Mouse (Mus musculus): ENCODE data around the gene Dcaf15. TPM values are rescaled to one million over a fixed set of nuclear protein-coding genes. Genes with fewer than 3 reads are reported as not detected.
A peak's percentile ranks its signal among the peaks of the same experiment; 100 is the strongest.

Dcaf15 gene
- polyA plus RNA-seq, 1 experiment from 2014 or later = 6.9 TPM

DNA sequence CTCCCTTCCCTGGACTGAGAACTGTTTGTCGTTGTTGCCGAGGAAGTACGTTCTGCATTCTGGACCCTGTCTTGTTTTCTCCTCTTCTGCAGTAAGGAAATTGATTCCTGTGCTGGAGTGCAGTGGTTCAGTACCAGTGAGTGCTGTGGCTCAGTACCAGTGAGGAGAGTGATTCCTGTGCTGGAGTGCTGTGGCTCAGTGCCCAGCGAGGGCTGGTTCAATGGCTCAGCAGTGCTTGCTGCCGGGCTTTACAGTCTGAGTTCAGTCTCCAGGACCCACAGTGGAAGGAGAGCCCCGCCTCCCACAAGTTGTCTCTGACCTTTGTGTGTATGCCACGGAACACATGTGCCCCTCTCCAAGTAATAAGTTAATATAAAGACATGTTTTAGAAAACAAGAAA, 17.4 kb downstream of the Dcaf15 start:
- 78% methylated on average over 7 of the region's 7 CpGs for WGBS
- Histone ChIP-seq H3K9me3 (ENCODE audit: control insufficient read depth, low read length) (no peaks in the 10 kb centered on the region), H3K4me1 (replicated peaks; ENCODE audit: control insufficient read depth, insufficient read depth, low read length) (no peaks in the 10 kb centered on the region), H3K36me3 (ENCODE audit: control insufficient read depth, insufficient read depth, low read length) (peaks cover 38% of the 10 kb centered on the region), H3K4me3 (ENCODE audit: low read length) (no peak overlapping the region), H3K27ac (ENCODE audit: low read length) (no peak overlapping the region), H3K4me2 (ENCODE audit: low read depth, low read length) (no peak overlapping the region), H3K27me3 (ENCODE audit: control insufficient read depth, insufficient read depth, low read depth, low read length) (no peaks in the 10 kb centered on the region), H3K9ac (ENCODE audit: low read length) (no peak overlapping the region)
- ATAC-seq (ENCODE audit: low read depth) = no peak

DNA sequence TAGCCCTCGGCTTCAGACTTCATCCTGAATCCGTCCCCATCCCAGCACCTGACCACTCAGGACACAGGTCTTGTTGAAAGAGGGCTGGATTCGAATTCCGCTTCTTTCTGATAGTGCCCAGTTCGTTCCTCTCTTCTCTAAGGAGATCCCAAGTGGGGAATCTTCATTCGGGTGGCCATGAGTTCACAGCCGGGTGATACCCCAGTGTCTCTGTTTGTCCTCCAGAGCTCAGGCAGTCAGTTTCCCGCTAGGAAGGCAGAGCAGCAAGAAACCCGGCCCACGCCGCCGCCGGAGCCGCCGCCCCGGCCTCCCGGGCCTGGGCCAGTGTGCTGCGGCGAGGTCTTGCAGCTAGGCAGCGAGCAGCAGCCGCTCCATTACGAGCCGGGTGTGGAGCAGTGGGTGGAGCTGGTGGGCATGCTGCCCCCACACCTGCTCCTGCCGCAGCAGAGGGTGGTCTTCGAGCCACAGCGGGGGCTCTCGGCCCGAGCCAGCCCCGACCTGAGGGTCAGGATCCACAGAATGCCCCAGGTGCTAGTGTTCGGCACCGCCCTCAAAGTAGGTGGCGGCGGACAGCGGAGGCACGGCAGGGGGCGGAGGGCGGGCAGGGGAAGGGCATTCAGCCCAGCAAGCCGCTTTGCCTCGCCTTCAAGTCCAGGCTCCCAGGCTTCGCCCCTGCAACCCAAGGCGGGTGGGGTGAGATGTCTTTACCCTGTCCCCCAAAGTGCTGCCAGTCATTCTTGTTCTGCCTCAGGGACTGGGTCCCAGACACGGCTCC, 20.0 kb downstream of the Dcaf15 start:
- H3K4me3 ChIP-seq (ENCODE audit: low read length) = no peak overlapping the region
- H3K36me3 ChIP-seq (ENCODE audit: control insufficient read depth, insufficient read depth, low read length) = peaks cover 46% of the 10 kb centered on the region
- H3K4me2 ChIP-seq (ENCODE audit: low read depth, low read length) = no peak overlapping the region
- H3K9ac ChIP-seq (ENCODE audit: low read length) = no peak overlapping the region
- no peak for ATAC-seq (ENCODE audit: low read depth)
- no peaks in the 10 kb centered on the region for H3K9me3 ChIP-seq (ENCODE audit: control insufficient read depth, low read length)
- WGBS = 59% methylated on average over 42 of the region's 42 CpGs
- no peaks in the 10 kb centered on the region for H3K27me3 ChIP-seq (ENCODE audit: control insufficient read depth, insufficient read depth, low read depth, low read length)
- peaks cover 3% of the 10 kb centered on the region for H3K4me1 ChIP-seq (replicated peaks; ENCODE audit: control insufficient read depth, insufficient read depth, low read length)
- no peak overlapping the region for H3K27ac ChIP-seq (ENCODE audit: low read length)

DNA sequence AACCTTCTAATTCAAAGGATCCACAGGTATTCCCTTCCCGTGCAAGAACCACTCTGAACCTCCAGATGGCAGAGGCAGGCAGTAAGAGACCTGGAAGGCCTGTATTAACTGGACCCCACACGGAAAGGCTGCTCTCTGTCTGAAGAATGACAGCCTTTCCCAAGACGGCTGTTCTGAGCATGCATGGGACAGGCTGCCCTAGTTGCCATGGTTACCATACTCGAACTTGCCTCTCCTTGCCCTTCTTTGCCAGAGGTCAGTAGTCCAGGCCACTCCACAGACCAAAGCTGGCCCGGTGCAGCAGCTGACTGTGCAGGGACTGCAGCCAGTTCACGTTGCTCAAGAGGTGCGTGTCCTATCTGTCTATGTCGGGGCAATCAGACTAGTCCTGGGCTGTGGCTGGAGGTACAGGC, 20.7 kb downstream of the Dcaf15 start:
- no peak overlapping the region for H3K27ac ChIP-seq (ENCODE audit: low read length)
- 32% methylated on average over 8 of the region's 8 CpGs for WGBS

DNA sequence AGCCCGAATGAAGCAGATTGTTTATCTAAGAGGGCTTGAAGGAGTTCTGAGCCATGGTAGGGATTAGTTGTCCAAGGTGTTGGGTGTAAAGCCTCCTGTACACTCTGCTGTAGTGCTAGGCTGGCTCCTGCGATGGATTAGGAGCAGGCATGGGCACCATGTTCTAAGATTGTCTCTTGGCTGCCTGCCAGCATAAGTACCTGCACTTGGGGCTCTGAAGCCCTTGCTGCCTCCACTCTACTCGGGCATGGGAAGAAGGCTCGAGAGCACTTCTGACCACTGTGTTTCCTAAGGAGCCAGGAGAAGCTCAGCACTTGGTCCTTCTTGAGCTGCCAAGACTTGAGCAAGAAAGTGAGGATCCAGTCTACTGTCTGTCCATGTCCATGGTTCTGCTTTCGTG, 25.4 kb downstream of the Dcaf15 start:
- H3K9ac ChIP-seq (ENCODE audit: low read length) = no peak overlapping the region
- 43% methylated on average over 5 of the region's 5 CpGs for WGBS
- H3K4me3 ChIP-seq (ENCODE audit: low read length) = no peak overlapping the region
- peak overlapping the region; percentile 12; the same call in 1 of the 2 replicates for H3K27ac ChIP-seq (ENCODE audit: low read length)
- H3K27me3 ChIP-seq (ENCODE audit: control insufficient read depth, insufficient read depth, low read depth, low read length) = no peaks in the 10 kb centered on the region
- H3K4me2 ChIP-seq (ENCODE audit: low read depth, low read length) = no peak overlapping the region
- H3K4me1 ChIP-seq (replicated peaks; ENCODE audit: control insufficient read depth, insufficient read depth, low read length) = peaks cover 7% of the 10 kb centered on the region
- H3K9me3 ChIP-seq (ENCODE audit: control insufficient read depth, low read length) = no peaks in the 10 kb centered on the region
- H3K36me3 ChIP-seq (ENCODE audit: control insufficient read depth, insufficient read depth, low read length) = peaks cover 29% of the 10 kb centered on the region
- peak; percentile 86 for ATAC-seq (ENCODE audit: low read depth)

More for the DNA sequence above, 20.7 kb downstream of the Dcaf15 start:
- Histone ChIP-seq H3K4me1 (replicated peaks; ENCODE audit: control insufficient read depth, insufficient read depth, low read length) (peaks cover 7% of the 10 kb centered on the region), H3K27me3 (ENCODE audit: control insufficient read depth, insufficient read depth, low read depth, low read length) (no peaks in the 10 kb centered on the region), H3K9me3 (ENCODE audit: control insufficient read depth, low read length) (no peaks in the 10 kb centered on the region), H3K4me3 (ENCODE audit: low read length) (no peak overlapping the region), H3K36me3 (ENCODE audit: control insufficient read depth, insufficient read depth, low read length) (peaks cover 43% of the 10 kb centered on the region), H3K4me2 (ENCODE audit: low read depth, low read length) (no peak overlapping the region), H3K9ac (ENCODE audit: low read length) (no peak overlapping the region)
- no peak for ATAC-seq (ENCODE audit: low read depth)

DNA sequence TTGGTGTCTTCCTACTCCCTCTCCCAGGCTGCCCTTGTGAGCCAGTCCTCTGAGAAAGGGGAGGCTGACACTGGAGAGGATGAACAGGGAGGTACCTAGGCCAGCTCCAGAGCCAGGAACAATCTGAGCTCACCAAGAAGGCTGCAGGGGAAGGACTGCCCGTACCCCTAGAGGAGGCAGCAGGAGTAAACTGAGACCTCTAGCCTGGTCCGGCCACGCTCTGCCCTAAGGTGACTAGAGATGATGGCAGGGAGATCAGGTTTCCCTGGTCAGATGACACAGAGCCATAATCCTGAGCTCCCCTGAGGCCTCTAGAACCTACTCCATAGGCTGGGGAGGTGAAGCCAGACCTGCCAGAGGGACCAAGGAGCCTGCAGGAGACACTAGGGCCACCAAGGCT, 27.7 kb downstream of the Dcaf15 start:
- Histone ChIP-seq H3K27ac (ENCODE audit: low read length) (no peak overlapping the region), H3K4me1 (replicated peaks; ENCODE audit: control insufficient read depth, insufficient read depth, low read length) (peaks cover 7% of the 10 kb centered on the region)
- no peak for ATAC-seq (ENCODE audit: low read depth)

DNA sequence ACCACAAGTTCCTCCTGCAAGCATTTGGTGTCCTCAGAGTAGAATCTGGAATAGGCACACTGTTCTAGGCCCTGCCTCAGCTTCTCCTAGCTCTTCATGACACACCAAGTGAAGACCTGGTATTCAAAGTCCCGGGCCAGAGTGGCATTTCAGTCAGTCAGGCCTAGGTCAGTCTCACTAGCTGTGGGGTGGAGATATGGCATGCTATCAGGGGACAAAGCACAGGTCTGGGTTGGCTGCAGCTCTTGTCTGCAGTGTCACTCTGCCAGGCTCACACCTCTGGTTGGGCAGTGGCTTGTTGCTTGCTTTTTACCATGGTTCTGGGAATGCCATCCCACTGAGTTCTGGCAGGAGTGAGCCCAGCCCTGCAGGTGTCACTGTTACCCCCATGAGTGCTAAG, 28.2 kb downstream of the Dcaf15 start:
- Histone ChIP-seq H3K36me3 (ENCODE audit: control insufficient read depth, insufficient read depth, low read length) (peaks cover 12% of the 10 kb centered on the region), H3K4me3 (ENCODE audit: low read length) (no peak overlapping the region), H3K4me2 (ENCODE audit: low read depth, low read length) (no peak overlapping the region), H3K27me3 (ENCODE audit: control insufficient read depth, insufficient read depth, low read depth, low read length) (no peaks in the 10 kb centered on the region), H3K9me3 (ENCODE audit: control insufficient read depth, low read length) (no peaks in the 10 kb centered on the region), H3K27ac (ENCODE audit: low read length) (no peak overlapping the region), H3K4me1 (replicated peaks; ENCODE audit: control insufficient read depth, insufficient read depth, low read length) (peaks cover 7% of the 10 kb centered on the region), H3K9ac (ENCODE audit: low read length) (no peak overlapping the region)
- no peak for ATAC-seq (ENCODE audit: low read depth)
- 87% methylated on average over 1 of the region's 1 CpGs for WGBS

More for the DNA sequence above, 27.7 kb downstream of the Dcaf15 start:
- no peak overlapping the region for H3K4me2 ChIP-seq (ENCODE audit: low read depth, low read length)
- 87% methylated on average over 3 of the region's 3 CpGs for WGBS
- no peaks in the 10 kb centered on the region for H3K27me3 ChIP-seq (ENCODE audit: control insufficient read depth, insufficient read depth, low read depth, low read length)
- no peak overlapping the region for H3K4me3 ChIP-seq (ENCODE audit: low read length)
- H3K36me3 ChIP-seq (ENCODE audit: control insufficient read depth, insufficient read depth, low read length) = peaks cover 12% of the 10 kb centered on the region
- H3K9me3 ChIP-seq (ENCODE audit: control insufficient read depth, low read length) = no peaks in the 10 kb centered on the region
- H3K9ac ChIP-seq (ENCODE audit: low read length) = no peak overlapping the region

DNA sequence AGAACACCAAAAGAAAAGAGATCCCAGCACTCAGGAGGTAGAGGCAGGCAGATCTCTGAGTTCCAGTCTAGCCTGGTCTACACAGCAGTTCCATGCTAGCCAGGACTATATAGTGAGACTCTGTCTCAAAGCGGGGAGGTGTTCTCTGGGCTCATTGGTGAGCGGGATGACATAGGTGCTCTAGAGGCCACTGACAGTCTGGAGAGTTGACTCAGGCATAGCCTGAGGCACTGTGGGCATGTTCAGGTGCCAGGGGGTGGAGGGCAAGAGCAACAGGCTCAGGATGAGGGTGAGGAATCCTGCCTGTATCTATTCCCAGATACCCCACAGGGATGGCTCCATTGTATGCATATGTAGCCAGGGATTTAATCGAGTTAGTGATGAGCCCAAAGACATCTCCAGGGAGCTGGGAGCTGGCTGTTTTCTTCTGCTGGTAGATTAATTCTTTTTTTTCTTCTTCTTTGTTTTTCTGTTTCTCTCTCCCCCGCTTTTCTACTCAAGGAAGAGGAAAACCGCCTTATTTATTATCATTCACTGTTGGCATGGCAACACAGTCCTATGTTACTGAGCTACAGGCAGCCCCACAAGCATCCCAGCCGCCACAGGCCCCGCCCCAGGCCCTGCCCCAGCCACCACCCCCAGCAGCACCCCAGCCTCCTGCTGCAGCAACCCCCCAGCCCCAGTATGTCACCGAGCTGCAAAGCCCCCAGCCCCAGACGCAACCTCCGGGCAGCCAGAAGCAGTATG, 31.2 kb downstream of the Dcaf15 start:
- no peak overlapping the region for H3K4me3 ChIP-seq (ENCODE audit: low read length)
- H3K27me3 ChIP-seq (ENCODE audit: control insufficient read depth, insufficient read depth, low read depth, low read length) = no peaks in the 10 kb centered on the region
- ATAC-seq (ENCODE audit: low read depth) = no peak
- no peak overlapping the region for H3K27ac ChIP-seq (ENCODE audit: low read length)
- H3K4me2 ChIP-seq (ENCODE audit: low read depth, low read length) = no peak overlapping the region
- 65% methylated on average over 10 of the region's 10 CpGs for WGBS
- no peak overlapping the region for H3K9ac ChIP-seq (ENCODE audit: low read length)
- H3K36me3 ChIP-seq (ENCODE audit: control insufficient read depth, insufficient read depth, low read length) = peaks cover 4% of the 10 kb centered on the region; the same call in 1 of the 2 replicates
- H3K4me1 ChIP-seq (replicated peaks; ENCODE audit: control insufficient read depth, insufficient read depth, low read length) = peaks cover 16% of the 10 kb centered on the region
- H3K9me3 ChIP-seq (ENCODE audit: control insufficient read depth, low read length) = no peaks in the 10 kb centered on the region

DNA sequence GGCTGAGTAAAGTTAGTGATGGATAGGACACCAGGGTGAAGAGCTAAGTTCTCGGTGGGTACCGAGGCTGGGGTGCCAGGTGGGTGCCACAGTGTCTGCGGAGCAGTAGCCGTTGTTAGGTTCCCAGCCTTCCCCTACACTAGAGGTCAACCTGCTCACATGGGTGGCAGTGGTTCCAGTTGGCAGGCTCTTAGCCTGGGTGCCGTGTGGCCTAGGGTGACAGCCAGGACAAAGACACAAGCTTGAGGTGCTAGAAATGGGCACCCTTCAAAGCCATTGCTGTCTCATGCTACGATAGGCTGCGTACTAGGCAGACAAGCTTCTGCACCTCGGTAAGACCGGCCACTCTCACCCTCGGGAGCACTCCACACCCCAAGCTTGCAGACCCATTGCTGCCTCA, 32.2 kb downstream of the Dcaf15 start:
- Histone ChIP-seq H3K27ac (ENCODE audit: low read length) (no peak overlapping the region), H3K36me3 (ENCODE audit: control insufficient read depth, insufficient read depth, low read length) (peaks cover 4% of the 10 kb centered on the region; the same call in 1 of the 2 replicates), H3K4me3 (ENCODE audit: low read length) (no peak overlapping the region), H3K9ac (ENCODE audit: low read length) (no peak overlapping the region), H3K9me3 (ENCODE audit: control insufficient read depth, low read length) (no peaks in the 10 kb centered on the region), H3K4me1 (replicated peaks; ENCODE audit: control insufficient read depth, insufficient read depth, low read length) (peaks cover 26% of the 10 kb centered on the region), H3K4me2 (ENCODE audit: low read depth, low read length) (no peak overlapping the region), H3K27me3 (ENCODE audit: control insufficient read depth, insufficient read depth, low read depth, low read length) (no peaks in the 10 kb centered on the region)
- no peak for ATAC-seq (ENCODE audit: low read depth)
- WGBS = 86% methylated on average over 10 of the region's 10 CpGs

DNA sequence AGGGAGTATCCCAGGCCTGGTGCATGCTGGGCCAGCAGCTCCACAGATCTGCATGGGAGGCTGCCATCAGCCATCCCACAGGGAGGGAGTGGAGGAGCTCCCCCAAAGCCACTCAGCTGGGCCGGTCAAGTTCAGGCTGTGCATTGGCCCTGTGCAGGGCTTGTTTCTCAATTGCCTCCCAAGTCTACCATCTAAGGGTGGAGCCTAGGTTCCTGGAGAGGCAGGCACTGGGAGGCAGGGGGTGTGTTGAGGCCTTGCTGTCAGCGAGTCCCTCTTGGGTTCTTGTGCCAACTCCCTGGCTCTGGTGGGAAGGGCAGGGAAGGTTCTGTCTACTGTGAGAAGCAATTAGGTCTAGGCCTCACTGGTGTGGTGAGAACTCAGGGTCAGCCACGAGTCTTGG, 32.6 kb downstream of the Dcaf15 start:
- H3K27me3 ChIP-seq (ENCODE audit: control insufficient read depth, insufficient read depth, low read depth, low read length) = no peaks in the 10 kb centered on the region
- 54% methylated on average over 3 of the region's 3 CpGs for WGBS

More for the DNA sequence above, 32.6 kb downstream of the Dcaf15 start:
- no peak for ATAC-seq (ENCODE audit: low read depth)
- Histone ChIP-seq H3K27ac (ENCODE audit: low read length) (no peak overlapping the region), H3K4me2 (ENCODE audit: low read depth, low read length) (no peak overlapping the region), H3K9me3 (ENCODE audit: control insufficient read depth, low read length) (no peaks in the 10 kb centered on the region), H3K36me3 (ENCODE audit: control insufficient read depth, insufficient read depth, low read length) (peaks cover 4% of the 10 kb centered on the region; the same call in 1 of the 2 replicates), H3K4me3 (ENCODE audit: low read length) (no peak overlapping the region), H3K4me1 (replicated peaks; ENCODE audit: control insufficient read depth, insufficient read depth, low read length) (peaks cover 26% of the 10 kb centered on the region), H3K9ac (ENCODE audit: low read length) (no peak overlapping the region)
